28 mouse cellular contexts compared by ENCODE assay signal in the genomic region with DNA sequence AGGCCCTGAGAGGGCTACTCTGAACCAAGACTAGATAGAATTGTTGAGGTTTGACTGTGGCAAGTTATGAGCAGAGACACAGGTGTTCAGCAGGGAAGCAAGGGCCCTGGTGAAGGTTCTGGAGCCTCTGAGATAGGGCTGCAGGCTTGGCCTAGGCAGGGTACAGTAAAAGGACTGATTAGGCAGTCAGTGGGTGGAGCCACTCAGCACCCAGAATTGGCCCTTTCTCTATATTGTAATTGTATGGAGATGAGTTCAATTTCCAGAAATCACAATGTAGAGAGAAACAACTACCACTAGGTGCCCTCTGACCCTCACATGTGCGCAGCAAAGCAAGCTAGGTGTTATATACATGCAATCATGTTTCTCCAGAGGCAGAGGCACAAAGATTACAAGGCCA. TPM values are rescaled to one million over a fixed set of nuclear protein-coding genes. Genes with fewer than 3 reads are reported as not detected.
DNase-seq lines count a peak whose midpoint lies in the region; ATAC-seq and TF ChIP-seq lines count a peak whose summit lies in the region.
"Had no signal": no experiment of that assay in that cellular context is flagged by ENCODE, and none has a peak within 500 bp of the region (broad histone marks: within the 10 kb centered on the region; RNA-seq: fewer than 3 reads in every experiment).

No protein-coding gene starts in this region.

- dilution Hi-C loops in CH12.LX (cut with MboI; ENCODE audit: extremely low pct_ligation_motif_present, extremely low pct_unique_long_range_greater_than_20kb, low sequenced_read_pairs) = no loop called here

- H3K9ac ChIP-seq in CH12.LX (ENCODE audit: insufficient read depth, low read depth) = no peak overlapping the region
- no peak overlapping the region for H3K9ac ChIP-seq in midbrain, embryonic 16.5 days (ENCODE audit: low read depth, low read length)
- H3K9ac ChIP-seq in intestine, postnatal 0 days (ENCODE audit: low read depth, low read length) = no peak overlapping the region

- peak; percentile 14 for TF ChIP-seq RAD21 in CH12.LX (IDR thresholded peaks at IDR 0.05; ENCODE audit: low read depth, low read length)

- no peaks in the 10 kb centered on the region for H3K79me2 ChIP-seq in CH12.LX (replicated peaks; ENCODE audit: control insufficient read depth, extremely low read depth, insufficient read depth, poor library complexity, severe bottlenecking)

- H3K36me3 ChIP-seq in CH12.LX (replicated peaks in 1 of 2; ENCODE audit: control insufficient read depth in 1 of 2, insufficient read depth in 1 of 2, low read length in 1 of 2) = no peaks in the 10 kb centered on the region
- H3K36me3 ChIP-seq in midbrain, embryonic 16.5 days (ENCODE audit: control insufficient read depth, insufficient read depth, low read length) = no peaks in the 10 kb centered on the region
- H3K36me3 ChIP-seq in intestine, postnatal 0 days (ENCODE audit: control insufficient read depth, insufficient read depth) = no peaks in the 10 kb centered on the region
- H3K36me3 ChIP-seq: G1E had no signal

- peaks cover 1% of the 10 kb centered on the region for H3K27me3 ChIP-seq in CH12.LX (replicated peaks)
- no peaks in the 10 kb centered on the region for H3K27me3 ChIP-seq in midbrain, embryonic 16.5 days (ENCODE audit: control insufficient read depth, insufficient read depth, low read depth, low read length)
- H3K27me3 ChIP-seq in intestine, postnatal 0 days (replicated peaks; ENCODE audit: control insufficient read depth, insufficient read depth, low read length) = no peaks in the 10 kb centered on the region

- peak in 1 of 2 experiments; percentile 33; a peak in 2 of 4 replicates for TF ChIP-seq CTCF in CH12.LX (conservative IDR thresholded peaks at IDR 0.05 in 1 of 2, IDR thresholded peaks at IDR 0.05 in 1 of 2; ENCODE audit: low read depth in 2 of 2, low read length in 2 of 2)
- no peak for TF ChIP-seq CTCF in intestine, postnatal 0 days (IDR thresholded peaks at IDR 0.05; ENCODE audit: low read depth)

- no peak for TF ChIP-seq EP300 in CH12.LX (IDR thresholded peaks at IDR 0.05; ENCODE audit: low read length)

- WGBS in midbrain, embryonic 16.5 days = 87% methylated on average over 1 of the region's 1 CpGs
- WGBS in intestine, postnatal 0 days = 73% methylated on average over 1 of the region's 1 CpGs

- H3K4me3 ChIP-seq in CH12.LX (replicated peaks in 1 of 3; ENCODE audit: low read depth in 2 of 3, low read length in 2 of 3, poor library complexity in 1 of 3) = no peak overlapping the region
- H3K4me3 ChIP-seq in midbrain, embryonic 16.5 days (ENCODE audit: low read depth, low read length) = no peak overlapping the region
- no peak overlapping the region for H3K4me3 ChIP-seq in intestine, postnatal 0 days (ENCODE audit: low read depth, low read length)

- no peak for DNase-seq in CH12.LX (ENCODE audit: extremely low read depth)
- DNase-seq in embryo, embryonic 9.5 days (ENCODE audit: extremely low spot score) = no peak
- DNase-seq in kidney, postnatal 36 days = no peak
- DNase-seq: adrenal gland, adult 2 months; adrenal gland, adult 8-10 months; adrenal gland, postnatal 10 days; adrenal gland, postnatal 14 days; adrenal gland, postnatal 25 days; adrenal gland, postnatal 36 days; B cell, adult 2 months; cerebellum, adult 11 months; cerebellum, adult 11-12 months; cerebellum, adult 18-20 months had no signal

- H3K4me1 ChIP-seq in CH12.LX (ENCODE audit: control insufficient read depth in 1 of 2, insufficient read depth in 2 of 2) = peaks cover 0 to 11% of the 10 kb centered on the region in 2 experiments; a peak in 2 of 4 replicates
- H3K4me1 ChIP-seq in midbrain, embryonic 16.5 days (ENCODE audit: control insufficient read depth, insufficient read depth, low read length) = no peaks in the 10 kb centered on the region
- H3K4me1 ChIP-seq in intestine, postnatal 0 days (replicated peaks; ENCODE audit: control insufficient read depth, insufficient read depth, low read length) = no peaks in the 10 kb centered on the region

- H3K4me2 ChIP-seq in CH12.LX (ENCODE audit: insufficient read depth, low read depth, poor library complexity, severe bottlenecking) = no peak overlapping the region
- no peak overlapping the region for H3K4me2 ChIP-seq in midbrain, embryonic 16.5 days (ENCODE audit: low read length)
- H3K4me2 ChIP-seq in intestine, postnatal 0 days (replicated peaks; ENCODE audit: low read depth) = no peak overlapping the region

- in situ Hi-C loops in CH12.LX (cut with MboI; ENCODE audit: low pct_ligation_motif_present, low pct_unique_long_range_greater_than_20kb, low sequenced_read_pairs) = no loop called here

- H3K27ac ChIP-seq in CH12.LX (ENCODE audit: insufficient read depth, low read depth) = no peak overlapping the region
- no peak overlapping the region for H3K27ac ChIP-seq in midbrain, embryonic 16.5 days (ENCODE audit: low read length)
- no peak overlapping the region for H3K27ac ChIP-seq in intestine, postnatal 0 days (ENCODE audit: low read depth, low read length)

- ATAC-seq in common myeloid progenitor, adult 5-6 weeks (replicated peaks; ENCODE audit: low read depth, poor library complexity, severe bottlenecking) = peak; percentile 57
- ATAC-seq in megakaryocyte progenitor cell, adult 5-6 weeks (replicated peaks; ENCODE audit: poor library complexity) = peak; percentile 37
- peak; percentile 65; the same call in 1 of the 2 replicates for ATAC-seq in megakaryocyte-erythroid progenitor cell, adult 5-6 weeks (replicated peaks; ENCODE audit: low FRiP score, low TSS enrichment, poor library complexity, severe bottlenecking)
- ATAC-seq in midbrain, embryonic 16.5 days = no peak
- no peak for ATAC-seq in intestine, postnatal 0 days
- ATAC-seq: activated CD4-positive, CD25-positive, alpha-beta regulatory T cell, adult 4 months; CD4-positive, CD25-positive, alpha-beta regulatory T cell, adult 4 months; Patski had no signal

- peaks cover 5% of the 10 kb centered on the region for H3K9me3 ChIP-seq in CH12.LX (replicated peaks; ENCODE audit: low read length)
- H3K9me3 ChIP-seq in midbrain, embryonic 16.5 days (replicated peaks; ENCODE audit: control insufficient read depth, low read length, poor library complexity, severe bottlenecking) = peaks cover 4% of the 10 kb centered on the region; the same call in 1 of the 2 replicates
- no peaks in the 10 kb centered on the region for H3K9me3 ChIP-seq in intestine, postnatal 0 days (ENCODE audit: control insufficient read depth)
- H3K9me3 ChIP-seq: G1E had no signal

- no peak for TF ChIP-seq POLR2A in CH12.LX (IDR thresholded peaks at IDR 0.05; ENCODE audit: low read depth, low read length)

TF ChIP-seq in CH12.LX, 34 proteins besides CTCF, POLR2A, EP300 and RAD21 (continues in another document):
- no peak for TF ChIP-seq USF1 (IDR thresholded peaks at IDR 0.05; ENCODE audit: low read depth, low read length)

RNA-seq across cellular contexts. Expression of a gene that starts 7.1 kb away (rescaled TPM):
- not detected in 2 replicates for total RNA-seq in CH12.LX (2012; rRNA removed)
- not detected in 2 replicates for total RNA-seq in CH12.LX (2014; rRNA removed)
- polyA plus RNA-seq in CH12.LX (2012; ENCODE audit: insufficient read length, low read depth) = not detected in 2 replicates
- total RNA-seq in common myeloid progenitor, adult 5-6 weeks (2017) = not detected in 2 replicates
- not detected in 2 replicates for total RNA-seq in megakaryocyte progenitor cell, adult 5-6 weeks (2015)
- total RNA-seq in megakaryocyte progenitor cell, adult 5-6 weeks (2017) = not detected in 2 replicates
- not detected in 2 replicates for total RNA-seq in megakaryocyte-erythroid progenitor cell, adult 5-6 weeks (2014; fragmentation: Nextera tagmentation)
- total RNA-seq in megakaryocyte-erythroid progenitor cell, adult 5-6 weeks (2017) = not detected in 2 replicates
- polyA plus RNA-seq in midbrain, embryonic 16.5 days (2015; fragmentation: Nextera tagmentation; extraction: Ambion mirVana) = 0.25 TPM in 1 of 2 replicates, not detected in the other
- not detected in 2 replicates for polyA plus RNA-seq in intestine, postnatal 0 days (2015; fragmentation: Nextera tagmentation; extraction: Ambion mirVana)
- total RNA-seq: adrenal gland, adult 18-20 months; adrenal gland, adult 2 months; adrenal gland, adult 8-10 months; adrenal gland, postnatal 10 days; adrenal gland, postnatal 14 days; adrenal gland, postnatal 25 days; adrenal gland, postnatal 36 days; adrenal gland, postnatal 4 days; ES-E14; MEL had no signal
- polyA plus RNA-seq: adrenal gland, adult 2 months; brain, embryonic 14.5 days; C2C12; CD4-positive, CD25-positive, alpha-beta regulatory T cell, adult 4 months; G1E; Patski had no signal

RNA-seq across cellular contexts. Expression of a gene that starts 18.2 kb away (rescaled TPM):
- total RNA-seq in CH12.LX (2012; rRNA removed) (not detected in 2 replicates), CH12.LX (2014; rRNA removed) (not detected in 2 replicates)
- not detected in 2 replicates for polyA plus RNA-seq in CH12.LX (2012; ENCODE audit: insufficient read length, low read depth)
- total RNA-seq in common myeloid progenitor, adult 5-6 weeks (2017) = not detected in 2 replicates
- total RNA-seq in megakaryocyte progenitor cell, adult 5-6 weeks (2015) = 0.17 TPM in 1 of 2 replicates, not detected in the other
- total RNA-seq in megakaryocyte progenitor cell, adult 5-6 weeks (2017) = not detected in 2 replicates
- total RNA-seq in megakaryocyte-erythroid progenitor cell, adult 5-6 weeks (2014; fragmentation: Nextera tagmentation) = not detected in 2 replicates
- not detected in 2 replicates for total RNA-seq in megakaryocyte-erythroid progenitor cell, adult 5-6 weeks (2017)
- polyA plus RNA-seq in midbrain, embryonic 16.5 days (2015; fragmentation: Nextera tagmentation; extraction: Ambion mirVana) = 0.60 TPM in 1 of 2 replicates, not detected in the other
- polyA plus RNA-seq in intestine, postnatal 0 days (2015; fragmentation: Nextera tagmentation; extraction: Ambion mirVana) = not detected in 2 replicates
- total RNA-seq: adrenal gland, adult 18-20 months; adrenal gland, adult 2 months; adrenal gland, adult 8-10 months; adrenal gland, postnatal 10 days; adrenal gland, postnatal 14 days; adrenal gland, postnatal 25 days; adrenal gland, postnatal 36 days; adrenal gland, postnatal 4 days; MEL had no signal
- polyA plus RNA-seq: activated CD4-positive, CD25-positive, alpha-beta regulatory T cell, adult 4 months; adrenal gland, adult 2 months; C2C12; G1E; Patski had no signal

RNA-seq across cellular contexts. Expression of a gene that starts 25.8 kb away (rescaled TPM):
- total RNA-seq in CH12.LX (2012; rRNA removed) = 0.04 TPM in 1 of 2 replicates, not detected in the other
- total RNA-seq in CH12.LX (2014; rRNA removed) = 0.09 and 0.17 TPM in 2 replicates
- polyA plus RNA-seq in CH12.LX (2012; ENCODE audit: insufficient read length, low read depth) = 0.15 and 0.20 TPM in 2 replicates
- not detected in 2 replicates for total RNA-seq in common myeloid progenitor, adult 5-6 weeks (2017)
- not detected in 2 replicates for total RNA-seq in megakaryocyte progenitor cell, adult 5-6 weeks (2015)
- total RNA-seq in megakaryocyte progenitor cell, adult 5-6 weeks (2017) = not detected in 2 replicates
- total RNA-seq in megakaryocyte-erythroid progenitor cell, adult 5-6 weeks (2014; fragmentation: Nextera tagmentation) = not detected in 2 replicates
- total RNA-seq in megakaryocyte-erythroid progenitor cell, adult 5-6 weeks (2017) = not detected in 2 replicates
- polyA plus RNA-seq in midbrain, embryonic 16.5 days (2015; fragmentation: Nextera tagmentation; extraction: Ambion mirVana) = 36.9 and 38.1 TPM in 2 replicates
- 0.18 and 0.31 TPM in 2 replicates for polyA plus RNA-seq in intestine, postnatal 0 days (2015; fragmentation: Nextera tagmentation; extraction: Ambion mirVana)
- total RNA-seq: ES-E14, MEL had no signal
- polyA plus RNA-seq: activated CD4-positive, CD25-positive, alpha-beta regulatory T cell, adult 4 months; C2C12; CD4-positive, CD25-positive, alpha-beta regulatory T cell, adult 4 months; G1E; Patski had no signal

RNA-seq across cellular contexts. Expression of a gene that starts 55.5 kb away (rescaled TPM):
- total RNA-seq in CH12.LX (2012; rRNA removed) (not detected in 2 replicates), CH12.LX (2014; rRNA removed) (not detected in 2 replicates)
- 0.19 TPM in 1 of 2 replicates, not detected in the other for polyA plus RNA-seq in CH12.LX (2012; ENCODE audit: insufficient read length, low read depth)
- total RNA-seq in common myeloid progenitor, adult 5-6 weeks (2017) = not detected in 2 replicates
- total RNA-seq in megakaryocyte progenitor cell, adult 5-6 weeks (2015) = 0.29 TPM in 1 of 2 replicates, not detected in the other
- total RNA-seq in megakaryocyte progenitor cell, adult 5-6 weeks (2017) = not detected in 2 replicates
- not detected in 2 replicates for total RNA-seq in megakaryocyte-erythroid progenitor cell, adult 5-6 weeks (2014; fragmentation: Nextera tagmentation)
- total RNA-seq in megakaryocyte-erythroid progenitor cell, adult 5-6 weeks (2017) = 1.2 TPM in 1 of 2 replicates, not detected in the other
- polyA plus RNA-seq in midbrain, embryonic 16.5 days (2015; fragmentation: Nextera tagmentation; extraction: Ambion mirVana) = not detected in 2 replicates
- not detected in 2 replicates for polyA plus RNA-seq in intestine, postnatal 0 days (2015; fragmentation: Nextera tagmentation; extraction: Ambion mirVana)
- total RNA-seq: adrenal gland, adult 18-20 months; adrenal gland, adult 2 months; adrenal gland, adult 8-10 months; adrenal gland, postnatal 10 days; adrenal gland, postnatal 14 days; adrenal gland, postnatal 25 days; adrenal gland, postnatal 36 days; adrenal gland, postnatal 4 days; ES-E14; MEL had no signal
- polyA plus RNA-seq: adrenal gland, adult 2 months; brain, embryonic 14.5 days; C2C12; CD4-positive, CD25-positive, alpha-beta regulatory T cell, adult 4 months; G1E; Patski had no signal

Comparison
In these comparisons a context has a peak if more than half of its experiments do, and no peak if none do; other contexts are left out.
1. ATAC-seq: peak in common myeloid progenitor, adult 5-6 weeks (single experiment), megakaryocyte progenitor cell, adult 5-6 weeks (single experiment) and megakaryocyte-erythroid progenitor cell, adult 5-6 weeks (single experiment); none in midbrain, embryonic 16.5 days (single experiment) and intestine, postnatal 0 days (single experiment).